Mouse (Mus musculus) liver, embryonic 14.5 days (tissue): ENCODE results near the gene Zfp423. TPM values are rescaled to one million over a fixed set of nuclear protein-coding genes. Genes with fewer than 3 reads are reported as not detected.

ENCODE experiments used
- ATAC-seq: fragments of 200-750 bp; cut with Nextera tagmentation; 2 replicates; pipeline ENCODE4 v1.8.0; 2017; ENCODE audit warnings: moderate number of reproducible peaks, mild to moderate bottlenecking, moderate library complexity; ENCODE audit not compliant: insufficient read depth
- DNase-seq, 3 experiments: peaks; one replicate each; pipeline ENCODE4 v3.0.0-alpha.2; 2012 to 2013; ENCODE audit warnings: low read depth in 3 of 3, low spot score in 3 of 3
- H3K27ac ChIP-seq: fragments of 300-500 bp; sonication (generic); 2 replicates; pipeline ENCODE4 v1.5.1; 2014; ENCODE audit warnings: moderate library complexity, mild to moderate bottlenecking, control low read depth, inconsistent platforms
- H3K27me3 ChIP-seq: fragments of 300-500 bp; sonication (generic); 2 replicates; pipeline ENCODE4 v1.6.1; 2014; ENCODE audit warnings: mild to moderate bottlenecking, low read length, moderate library complexity; ENCODE audit not compliant: control insufficient read depth, insufficient read depth
- H3K36me3 ChIP-seq: fragments of 300-500 bp; sonication (generic); replicated peaks from 2 replicates; pipeline ENCODE4 v1.6.1; 2014; ENCODE audit warnings: low read depth; ENCODE audit not compliant: control insufficient read depth, insufficient read depth
- H3K4me1 ChIP-seq, 2 experiments: fragments of 200-500 bp in 1 of 2; fragments of 300-500 bp in 1 of 2; sonication (generic) in 1 of 2; replicated peaks; 2 replicates each; pipeline ENCODE4 v1.6.1; 2012 to 2014; ENCODE audit warnings: antibody characterized with exemption in 1 of 2, inconsistent platforms in 1 of 2, low read length in 1 of 2; ENCODE audit not compliant: control insufficient read depth in 2 of 2, insufficient read depth in 2 of 2
- H3K4me2 ChIP-seq: fragments of 300-500 bp; sonication (generic); 2 replicates; pipeline ENCODE4 v1.6.1; 2014; ENCODE audit warnings: low read depth, mild to moderate bottlenecking, control low read depth, moderate library complexity
- H3K4me3 ChIP-seq, 2 experiments: fragments of 200-500 bp in 1 of 2; fragments of 300-500 bp in 1 of 2; sonication (generic) in 1 of 2; 2 replicates each; pipeline ENCODE4 v1.5.1; 2012 to 2014; ENCODE audit warnings: low read depth in 2 of 2, low read length in 2 of 2, mild to moderate bottlenecking in 2 of 2, control low read depth in 1 of 2, inconsistent platforms in 1 of 2, moderate library complexity in 1 of 2; ENCODE audit not compliant: insufficient read depth in 1 of 2
- H3K9ac ChIP-seq: fragments of 300-500 bp; sonication (generic); replicated peaks from 2 replicates; pipeline ENCODE4 v1.6.1; 2014; ENCODE audit warnings: mild to moderate bottlenecking, control low read depth, moderate library complexity
- H3K9me3 ChIP-seq: fragments of 300-500 bp; sonication (generic); 2 replicates; pipeline ENCODE4 v1.6.1; 2016; ENCODE audit warnings: low read length, mixed read lengths; ENCODE audit not compliant: control insufficient read depth
- CTCF ChIP-seq: IDR thresholded peaks from 2 replicates; pipeline ENCODE4 v1.5.1; 2016; ENCODE audit warnings: antibody characterized with exemption, low read depth, control low read depth
- EP300 ChIP-seq: IDR thresholded peaks from 2 replicates; pipeline ENCODE4 v1.6.1; 2016; ENCODE audit warnings: antibody characterized with exemption, low read depth
- WGBS: fragments of 180-500 bp; shearing (Covaris S2); extraction: QIAGEN DNeasy Blood & Tissue Kit; methylation state at CpG from one replicate; pipeline ENCODE4 v1.1.7; 2014; ENCODE audit not compliant: insufficient replicate concordance; 5-methylcytosine and 5-hydroxymethylcytosine counted together
- polyA plus RNA-seq, 2 experiments: library from polyadenylated mRNA; depleted of rRNA in 1 of 2; stranded (reverse) in 1 of 2; unstranded in 1 of 2; fragments of >200 nt; fragmentation: Nextera tagmentation in 1 of 2; extraction: Ambion mirVana in 1 of 2; gene quantifications; 2 replicates each; pipeline versions ENCODE4 v1.2.1 to v1.2.3; 2012 to 2014

Zfp423 gene
- polyA plus RNA-seq, 2 experiments, result 0.52 to 0.60 TPM

DNA sequence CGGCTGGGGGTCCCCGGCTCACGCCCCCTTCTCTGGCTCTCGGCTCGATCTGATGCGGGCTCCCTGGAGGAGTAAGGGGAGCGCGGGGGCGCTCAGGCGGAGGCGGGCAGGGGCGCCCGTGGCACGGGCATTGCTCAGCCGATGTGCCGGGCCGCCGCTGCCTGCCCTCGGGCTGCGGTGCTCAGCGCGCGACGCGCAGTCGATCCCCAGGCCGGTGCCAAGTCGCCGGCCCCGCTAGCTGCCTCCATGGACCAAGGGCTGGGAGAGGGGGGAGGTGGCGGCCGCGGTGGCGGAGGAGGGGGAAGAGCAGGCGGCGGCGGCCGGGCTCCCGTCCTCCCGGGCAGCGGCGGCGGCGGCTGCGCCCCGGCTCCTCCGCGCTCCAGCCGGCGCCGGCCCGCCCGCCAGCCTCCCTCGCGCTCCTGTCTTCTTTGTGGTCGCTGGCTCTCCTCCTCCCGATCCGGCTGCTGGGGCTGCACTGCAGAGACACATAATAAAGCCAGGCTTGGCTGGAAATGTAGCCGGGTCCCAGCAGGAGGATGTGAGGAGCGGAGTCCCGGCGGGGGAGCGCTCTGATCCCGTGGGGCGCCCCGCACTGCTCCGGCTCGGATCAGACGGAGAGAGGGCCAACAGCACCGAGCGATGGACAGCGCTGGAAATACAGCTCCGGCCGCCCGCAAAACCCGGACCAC is 810 bp upstream of the Zfp423 start:
- Histone ChIP-seq H3K27ac (no peak overlapping the region), H3K36me3 (no peaks in the 10 kb centered on the region), H3K9me3 (no peaks in the 10 kb centered on the region), H3K4me1 (no peaks in the 10 kb centered on the region), H3K4me3 (peak overlapping the region; percentile 16 to 56; a peak in 2 of 4 replicates), H3K9ac (no peak overlapping the region), H3K27me3 (peaks cover 80% of the 10 kb centered on the region), H3K4me2 (peak overlapping the region; percentile 59)
- TF ChIP-seq CTCF (peak; percentile 18; the same call in 1 of the 2 replicates), EP300 (no peak)
- WGBS, result 1% methylated on average over 67 of the region's 76 CpGs
- DNase-seq, result no peak
- ATAC-seq, result 0 out of 2 replicates have a peak, but pooled peaks have one; percentile 21

GRCm38 (mm10) chr8:87958451-87959319 is 710 bp downstream of the Zfp423 start:
- no peak overlapping the region for H3K27ac ChIP-seq
- WGBS, result under 1% methylated on average over 93 of the region's 115 CpGs
- 0 out of 2 replicates have a peak, but pooled peaks have one; percentile 21 for ATAC-seq

DNA sequence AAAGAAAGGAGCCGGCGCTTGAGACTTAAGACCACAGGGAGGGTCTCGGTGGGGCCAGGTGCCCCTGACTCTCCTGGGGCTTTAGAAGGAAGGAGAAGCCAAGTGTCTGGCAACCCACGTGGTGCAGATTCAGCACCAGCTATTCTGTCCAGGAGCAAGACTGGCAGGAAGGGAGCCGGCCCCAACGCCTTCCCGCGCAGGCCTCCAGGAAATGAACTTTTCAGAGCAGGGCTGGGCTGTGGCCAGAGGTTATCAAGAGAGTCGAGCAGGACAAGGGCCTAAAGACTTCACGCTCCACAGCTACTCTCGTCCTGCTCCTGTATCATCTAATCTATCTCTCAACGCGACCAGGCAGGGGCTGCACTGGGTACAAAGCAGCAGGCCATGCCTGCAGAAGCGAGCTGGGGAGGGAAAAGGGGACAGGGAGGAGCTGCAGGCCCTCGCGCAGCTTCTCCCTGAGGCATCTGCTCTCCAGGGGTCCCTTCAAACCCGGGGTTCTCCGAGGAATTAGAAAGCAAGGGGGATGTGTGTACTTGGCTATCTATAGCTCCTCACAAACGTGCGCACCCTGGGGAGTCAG is 1.4 kb downstream of the Zfp423 start:
- Histone ChIP-seq H3K9ac (no peak overlapping the region), H3K9me3 (no peaks in the 10 kb centered on the region), H3K27ac (no peak overlapping the region), H3K4me2 (peak overlapping the region; percentile 59), H3K36me3 (no peaks in the 10 kb centered on the region), H3K4me3 (peak overlapping the region; percentile 30 to 56), H3K27me3 (peaks cover 72% of the 10 kb centered on the region), H3K4me1 (no peaks in the 10 kb centered on the region)
- 4% methylated on average over 20 of the region's 20 CpGs for WGBS
- DNase-seq, result no peak
- no peak for ATAC-seq
- TF ChIP-seq EP300, result no peak
- no peak for TF ChIP-seq CTCF

More at GRCm38 (mm10) chr8:87958451-87959319, 710 bp downstream of the Zfp423 start:
- H3K4me1 ChIP-seq, result no peaks in the 10 kb centered on the region
- no peak for DNase-seq
- H3K4me2 ChIP-seq, result peak overlapping the region; percentile 59
- TF ChIP-seq CTCF (no peak), EP300 (no peak)
- peaks cover 79% of the 10 kb centered on the region for H3K27me3 ChIP-seq
- peak overlapping the region; percentile 30 to 56 for H3K4me3 ChIP-seq
- H3K36me3 ChIP-seq, result no peaks in the 10 kb centered on the region
- no peak overlapping the region; the same call in 1 of the 2 replicates for H3K9ac ChIP-seq
- H3K9me3 ChIP-seq, result no peaks in the 10 kb centered on the region

DNA sequence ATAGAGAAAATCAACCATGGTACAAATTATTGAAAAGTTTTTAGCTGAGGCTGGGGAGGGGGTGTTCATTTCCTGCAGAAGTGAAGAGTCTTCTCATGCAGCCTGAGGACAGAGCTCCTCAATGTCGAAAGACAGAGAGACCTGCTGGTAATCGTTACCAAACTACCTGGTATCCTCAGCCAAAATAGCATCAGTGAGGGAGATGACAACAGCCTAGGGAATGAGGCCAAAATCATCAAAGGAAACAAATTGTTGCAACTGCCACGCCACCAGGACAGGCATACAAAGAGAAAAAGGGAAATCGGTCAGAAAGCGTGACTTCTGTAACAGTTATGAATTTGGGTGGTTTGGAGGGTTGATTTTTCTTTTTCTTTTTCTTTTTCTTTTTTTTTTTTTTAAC is 3.4 kb downstream of the Zfp423 start:
- 46% methylated on average over 5 of the region's 5 CpGs for WGBS
- Histone ChIP-seq H3K4me1 (no peaks in the 10 kb centered on the region), H3K36me3 (no peaks in the 10 kb centered on the region), H3K9ac (no peak overlapping the region), H3K4me2 (no peak overlapping the region), H3K27me3 (peaks cover 53% of the 10 kb centered on the region), H3K27ac (no peak overlapping the region), H3K4me3 (no peak overlapping the region), H3K9me3 (no peaks in the 10 kb centered on the region)
- TF ChIP-seq EP300 (no peak), CTCF (no peak)
- ATAC-seq, result no peak
- DNase-seq, result no peak
